Mouse (Mus musculus) right cerebral cortex, postnatal 14 days (tissue): ENCODE results near the gene Gcgr.
"Not testable (repeated sequence)": the region's sequence is repeated elsewhere in the genome, so short reads cannot be mapped to it uniquely, and the experiment has no call there.

Experiments
- DNase-seq: peaks from one replicate; pipeline ENCODE4 v3.0.0; 2022

Gene Gcgr

GRCm38 (mm10) chr11:120507611-120508289 is 22.7 kb upstream of the Gcgr start:
- DNase-seq: no peak

GRCm38 (mm10) chr11:120508290-120508870 is 22.1 kb upstream of the Gcgr start:
- DNase-seq: no peak

- no peak for DNase-seq
These were observed 20.6 kb upstream of the Gcgr start for GRCm38 (mm10) chr11:120509940-120510339.

DNA sequence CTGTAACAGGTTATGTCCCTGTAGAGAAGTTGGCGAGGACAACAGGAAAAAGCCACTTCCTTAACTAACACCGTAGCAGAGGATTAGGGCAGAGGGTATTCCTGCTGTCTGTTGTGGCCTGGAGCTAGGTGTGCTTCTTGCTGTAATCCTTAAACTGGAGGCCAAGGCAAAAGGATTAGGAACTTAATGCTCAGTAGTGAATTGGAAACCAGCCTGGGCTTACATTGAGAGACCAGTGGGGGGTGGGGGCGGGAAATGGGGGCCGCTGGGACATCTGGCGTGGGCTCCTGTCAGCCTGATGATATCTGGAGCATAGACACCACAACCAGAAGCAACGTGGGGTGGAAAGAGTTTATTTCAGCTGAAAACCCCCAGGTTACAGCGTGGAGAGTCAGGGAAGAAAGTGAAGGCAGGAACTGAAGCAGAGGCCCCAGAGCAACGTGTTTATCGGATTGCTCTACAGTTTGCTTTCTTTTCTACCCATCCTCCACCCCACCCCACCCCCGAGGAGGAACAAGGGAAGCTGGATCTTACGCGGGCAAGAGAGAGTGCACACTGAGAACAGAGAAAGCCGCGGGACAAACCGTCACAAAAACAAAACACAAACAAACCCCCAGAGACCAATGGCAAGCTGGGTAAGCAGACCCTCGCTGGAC is 20.0 kb upstream of the Gcgr start:
- no peak for DNase-seq

DNA sequence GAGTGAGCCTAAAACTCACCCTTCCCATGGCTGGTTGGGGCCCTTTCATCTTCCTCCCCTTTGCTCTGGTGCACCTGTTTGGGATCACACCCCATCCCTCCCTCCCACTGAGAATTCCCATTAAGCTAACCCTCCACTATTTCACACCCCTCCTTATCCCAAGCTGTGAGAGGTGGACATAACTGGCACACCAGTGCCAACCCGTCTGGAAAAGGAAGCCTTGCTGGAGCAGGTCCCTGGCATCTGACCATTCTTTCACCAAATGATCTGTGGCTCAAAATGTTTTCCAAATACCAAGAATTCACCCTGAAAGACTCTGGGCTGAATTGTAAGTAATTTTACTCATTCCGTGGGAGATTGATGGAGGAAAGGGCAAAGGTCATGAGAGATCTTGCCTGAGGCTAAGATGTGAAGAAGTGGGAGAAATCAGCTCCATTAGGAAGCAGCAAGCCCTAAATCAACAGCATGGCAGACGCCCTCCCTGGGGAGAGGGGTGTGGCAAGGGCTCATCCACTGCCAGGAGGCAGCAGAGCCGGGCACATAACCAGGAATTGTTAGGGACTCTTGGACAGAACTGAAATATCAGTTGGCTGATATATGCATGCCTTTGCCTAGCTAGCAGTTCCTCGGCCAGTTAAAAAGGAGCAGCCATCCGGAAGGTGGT is 17.6 kb upstream of the Gcgr start:
- DNase-seq: no peak

- DNase-seq: not testable (repeated sequence)
These were observed 16.2 kb upstream of the Gcgr start for GRCm38 (mm10) chr11:120514262-120514661.

GRCm38 (mm10) chr11:120515611-120516010 is 14.9 kb upstream of the Gcgr start:
- peak; percentile 85 for DNase-seq

DNA sequence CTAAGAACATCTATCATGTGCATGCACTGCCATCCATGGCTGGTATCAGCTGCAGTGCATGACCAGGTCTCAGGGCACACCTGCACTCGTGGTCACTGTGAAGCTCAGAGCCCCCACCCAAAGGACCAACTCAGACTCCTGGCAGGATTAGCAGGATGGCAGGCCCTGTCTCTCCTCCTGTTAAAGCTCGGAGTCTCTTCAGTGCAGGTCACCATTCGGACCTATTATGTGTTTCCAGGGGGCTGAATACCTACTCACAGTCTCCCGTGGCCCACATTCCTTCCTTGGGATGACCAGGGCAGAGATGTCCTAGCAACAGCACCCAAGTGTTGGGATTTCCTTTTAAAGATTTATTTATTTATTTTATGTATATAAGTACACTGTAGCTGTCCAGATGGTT is 13.4 kb upstream of the Gcgr start:
- no peak for DNase-seq

DNA sequence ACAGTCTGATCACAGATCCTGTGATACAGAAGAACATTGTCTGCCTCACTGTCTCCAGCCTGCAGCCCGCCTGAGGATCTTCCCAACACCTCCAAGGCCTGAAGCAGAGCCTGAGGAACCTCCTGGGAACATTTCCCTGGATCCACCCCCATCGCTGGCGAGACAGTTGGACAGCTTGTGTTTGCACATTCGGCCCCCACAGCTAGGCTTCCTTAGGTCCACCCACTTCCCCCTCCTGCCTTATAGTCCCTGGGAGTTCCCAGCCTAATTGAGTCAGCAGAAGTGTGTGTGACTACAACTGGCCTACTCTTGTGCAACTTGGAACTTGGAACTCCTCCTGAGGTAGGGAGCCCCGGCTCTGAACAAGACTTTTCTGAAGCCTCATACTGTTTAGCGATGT is 12.5 kb upstream of the Gcgr start:
- peak; percentile 61 for DNase-seq

GRCm38 (mm10) chr11:120518558-120518957 is 11.9 kb upstream of the Gcgr start:
- DNase-seq: no peak

DNA sequence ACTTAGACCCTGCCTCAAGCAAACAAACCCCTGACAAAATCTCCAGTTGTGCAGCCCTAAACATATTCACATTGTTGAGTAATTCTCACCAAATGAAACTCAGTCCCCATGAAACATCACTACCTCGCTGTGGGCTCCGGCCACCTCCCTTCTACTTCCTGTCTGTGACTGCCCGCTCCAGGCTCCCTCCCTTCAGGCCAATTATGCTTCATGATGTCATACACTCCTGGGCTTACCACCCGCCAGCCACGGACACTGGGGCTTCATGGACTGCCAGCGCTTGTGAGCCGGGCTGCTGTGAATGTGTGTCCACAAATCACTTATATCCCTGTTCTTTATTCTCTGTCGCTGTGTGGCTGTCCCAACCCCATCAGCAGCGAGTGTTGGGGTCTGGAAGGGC is 10.8 kb upstream of the Gcgr start:
- DNase-seq: no peak

GRCm38 (mm10) chr11:120520498-120520897 is 10.0 kb upstream of the Gcgr start:
- DNase-seq: no peak

DNA sequence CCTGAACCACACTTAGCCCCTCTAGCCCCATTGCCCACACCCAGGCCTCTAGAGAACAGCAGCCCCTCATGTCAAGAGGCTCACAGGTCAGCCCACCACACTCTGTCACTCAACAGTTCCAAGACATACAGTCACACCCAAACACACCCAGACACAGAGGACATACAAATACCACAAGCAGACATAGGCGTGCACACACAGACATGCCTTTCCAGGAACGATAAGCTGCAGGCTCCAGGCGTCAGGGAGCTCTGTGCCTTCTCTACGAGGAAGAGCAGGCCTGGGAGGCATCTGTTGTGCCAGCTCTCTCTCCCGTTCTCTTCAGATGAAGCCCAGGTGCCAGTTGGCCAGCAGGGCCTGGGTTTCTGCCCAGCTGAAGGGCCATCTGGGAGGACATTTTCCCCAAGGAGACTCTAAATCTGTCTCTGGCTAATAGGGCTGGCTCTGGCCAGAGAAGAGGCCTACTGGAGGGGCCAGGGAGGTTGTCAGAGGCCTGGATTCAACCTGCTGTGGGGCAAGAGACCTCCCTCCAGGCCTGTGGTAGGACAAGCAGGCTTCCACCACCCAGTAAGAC is 9.4 kb upstream of the Gcgr start:
- DNase-seq: no peak

DNA sequence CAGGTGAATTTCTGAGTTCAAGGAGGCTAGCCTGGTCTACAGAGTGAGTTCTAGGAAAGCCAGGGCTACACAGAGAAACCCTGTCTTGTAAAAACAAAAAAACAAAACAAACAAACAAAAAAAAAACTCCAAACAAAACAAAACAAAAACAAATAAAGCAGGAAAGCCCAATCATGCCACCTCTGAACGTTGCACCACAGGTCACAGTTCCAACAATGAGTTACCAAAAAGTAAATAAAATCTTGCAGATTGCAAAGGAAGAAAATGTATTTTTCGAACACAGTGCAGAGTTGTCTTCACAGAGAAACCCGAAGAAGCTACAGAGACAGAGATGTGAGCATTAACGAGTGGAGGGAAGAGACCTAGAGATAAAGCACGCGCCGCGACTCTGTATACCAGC is 7.9 kb upstream of the Gcgr start:
- DNase-seq: no peak

GRCm38 (mm10) chr11:120525959-120526358 is 4.5 kb upstream of the Gcgr start:
- no peak for DNase-seq

GRCm38 (mm10) chr11:120527690-120528354 is 2.7 kb upstream of the Gcgr start:
- DNase-seq: no peak

- DNase-seq: no peak
These were observed 1.6 kb upstream of the Gcgr start for GRCm38 (mm10) chr11:120528903-120529302.

GRCm38 (mm10) chr11:120531646-120532045 is 1.1 kb downstream of the Gcgr start:
- DNase-seq: no peak

DNA sequence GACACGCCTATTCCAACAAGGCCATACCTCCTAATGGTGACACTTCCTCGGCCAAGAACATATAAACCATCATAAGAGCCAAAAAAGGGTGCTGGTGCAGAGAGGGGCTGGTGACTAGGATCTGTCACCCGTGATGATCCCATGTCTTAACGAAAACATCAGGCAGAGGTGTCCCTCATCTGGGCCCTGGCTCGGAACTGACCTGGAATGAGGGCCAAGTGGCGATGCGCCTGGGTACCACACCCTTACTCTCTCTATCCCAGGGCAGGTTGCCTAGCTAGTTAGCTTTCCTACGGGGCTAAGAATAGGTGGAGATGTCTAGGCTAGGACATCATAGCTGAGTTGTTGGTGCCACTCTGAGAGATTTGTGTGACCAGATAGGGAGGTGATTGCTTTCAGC is 3.6 kb downstream of the Gcgr start:
- DNase-seq: no peak

DNA sequence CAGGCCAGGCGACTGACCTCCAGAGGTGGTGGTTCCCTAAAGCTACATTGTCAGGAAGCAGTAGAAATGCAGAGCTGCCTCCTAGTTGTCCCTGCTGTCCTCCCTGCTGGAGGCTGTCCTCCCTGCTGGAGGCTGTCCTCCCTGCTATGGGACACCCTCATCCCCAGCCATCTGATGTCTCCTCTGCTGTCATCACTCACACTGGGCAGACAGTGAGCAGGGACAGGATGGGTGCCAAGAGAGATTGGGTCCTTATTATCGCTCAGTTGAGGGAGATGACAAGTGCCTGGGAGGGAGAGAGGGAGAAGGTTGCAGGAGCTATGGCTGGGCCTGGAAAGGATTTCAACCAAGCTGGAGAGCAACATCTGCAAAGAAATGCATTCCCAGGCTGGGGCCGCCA is 4.6 kb downstream of the Gcgr start:
- DNase-seq: no peak

DNA sequence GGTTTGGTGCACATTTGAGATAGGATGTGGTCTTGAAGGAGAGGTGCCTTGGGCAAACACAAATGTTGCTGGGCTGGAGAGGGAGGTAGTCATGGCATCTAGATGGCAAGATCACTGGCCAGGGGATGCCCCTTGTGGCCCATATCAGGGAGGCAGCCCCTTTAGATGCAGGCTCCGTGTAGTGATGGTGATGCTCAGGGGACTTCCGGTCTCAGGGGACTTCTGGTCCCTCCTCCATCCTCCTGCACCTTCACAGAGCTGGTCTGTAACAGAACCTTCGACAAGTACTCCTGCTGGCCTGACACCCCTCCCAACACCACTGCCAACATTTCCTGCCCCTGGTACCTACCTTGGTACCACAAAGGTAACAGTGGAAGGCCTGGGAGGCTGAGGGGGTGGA is 5.3 kb downstream of the Gcgr start:
- no peak for DNase-seq

DNA sequence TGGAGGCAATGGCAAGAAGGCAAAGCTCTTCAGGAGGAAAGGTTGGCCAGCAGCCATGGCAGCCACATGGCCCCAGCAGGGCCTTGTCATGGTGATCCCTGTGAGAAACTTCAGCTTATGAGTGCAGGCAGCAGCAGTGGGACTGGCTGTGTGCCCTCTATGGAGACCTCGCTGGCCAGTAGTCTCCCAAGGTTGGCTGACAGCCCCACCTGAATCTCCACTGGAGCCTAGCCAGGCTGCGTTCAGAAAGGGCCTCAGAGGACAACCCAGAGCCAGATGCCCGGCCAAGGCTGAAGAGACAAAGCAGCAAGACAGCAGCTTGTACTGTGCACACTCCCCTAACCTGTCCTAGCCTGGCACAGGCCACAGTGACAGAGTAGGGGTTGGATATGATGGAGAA is 8.0 kb downstream of the Gcgr start:
- DNase-seq: no peak

GRCm38 (mm10) chr11:120538955-120539284 is 8.4 kb downstream of the Gcgr start:
- no peak for DNase-seq
